Comparison of ENCODE assay signal across 27 mouse cellular contexts in genomic region chr8:90491691-90492090, GRCm38 (mm10).
DNase-seq lines count a peak whose midpoint lies in the region; ATAC-seq and TF ChIP-seq lines count a peak whose summit lies in the region.
"Had no signal": no experiment of that assay in that cellular context is flagged by ENCODE, and none has a peak within 500 bp of the region (broad histone marks: within the 10 kb centered on the region; RNA-seq: fewer than 3 reads in every experiment).

No protein-coding gene starts in this region.

- no peaks in the 10 kb centered on the region for H3K36me3 ChIP-seq in forebrain, embryonic 13.5 days (ENCODE audit: poor library complexity, severe bottlenecking)
- no peaks in the 10 kb centered on the region for H3K36me3 ChIP-seq in forebrain, embryonic 15.5 days
- H3K36me3 ChIP-seq in testis, adult 2 months (ENCODE audit: control insufficient read depth, insufficient read depth, low read length), result no peaks in the 10 kb centered on the region
- H3K36me3 ChIP-seq: embryonic facial prominence, embryonic 13.5 days; heart, embryonic 15.5 days; limb, embryonic 10.5 days had no signal

- no peak overlapping the region for H3K27ac ChIP-seq in forebrain, embryonic 13.5 days
- no peak overlapping the region for H3K27ac ChIP-seq in forebrain, embryonic 15.5 days (replicated peaks)
- peak overlapping the region; percentile 87 for H3K27ac ChIP-seq in layer of hippocampus, adult 2 months
- no peak overlapping the region for H3K27ac ChIP-seq in testis, adult 2 months (ENCODE audit: control insufficient read depth, insufficient read depth, low read depth, low read length)
- H3K27ac ChIP-seq: embryonic facial prominence, embryonic 13.5 days; heart, embryonic 15.5 days; limb, embryonic 10.5 days; macrophage had no signal

- no peak overlapping the region for H3K9ac ChIP-seq in forebrain, embryonic 13.5 days
- no peak overlapping the region for H3K9ac ChIP-seq in forebrain, embryonic 15.5 days (replicated peaks)
- H3K9ac ChIP-seq: embryonic facial prominence, embryonic 13.5 days; heart, embryonic 15.5 days; liver, postnatal 0 days had no signal

- no peaks in the 10 kb centered on the region for H3K9me3 ChIP-seq in forebrain, embryonic 13.5 days (replicated peaks)
- no peaks in the 10 kb centered on the region for H3K9me3 ChIP-seq in forebrain, embryonic 15.5 days
- H3K9me3 ChIP-seq: embryonic facial prominence, embryonic 13.5 days; heart, embryonic 15.5 days; limb, embryonic 10.5 days had no signal

- WGBS in forebrain, embryonic 13.5 days, result 35% methylated on average over 7 of the region's 7 CpGs
- 12% methylated on average over 7 of the region's 7 CpGs for WGBS in forebrain, embryonic 15.5 days

- peaks cover 59% of the 10 kb centered on the region for H3K4me1 ChIP-seq in forebrain, embryonic 13.5 days
- peaks cover 41% of the 10 kb centered on the region for H3K4me1 ChIP-seq in forebrain, embryonic 15.5 days
- H3K4me1 ChIP-seq in testis, adult 2 months (ENCODE audit: control insufficient read depth, insufficient read depth, low read length), result peaks cover 11% of the 10 kb centered on the region

- TF ChIP-seq POLR2A in testis, adult 2 months (IDR thresholded peaks at IDR 0.05; ENCODE audit: control insufficient read depth, low read depth, low read length), result no peak

- 0 out of 2 replicates have a peak overlapping the region, but pooled peaks have one; percentile 36 for H3K4me2 ChIP-seq in forebrain, embryonic 13.5 days
- H3K4me2 ChIP-seq in forebrain, embryonic 15.5 days (replicated peaks), result no peak overlapping the region
- H3K4me2 ChIP-seq: embryonic facial prominence, embryonic 13.5 days had no signal

- no peak for DNase-seq in layer of hippocampus, adult 2 months (ENCODE audit: low spot score in 2 of 2)
- DNase-seq in layer of hippocampus, postnatal 10 days (ENCODE audit: low spot score in 2 of 2), result no peak
- DNase-seq in testis, postnatal 10 days (ENCODE audit: low spot score), result no peak
- DNase-seq in urinary bladder, postnatal 36 days (ENCODE audit: low spot score in 2 of 2), result no peak
- no peak for DNase-seq in thymus, adult 18-20 months
- DNase-seq: adrenal gland, postnatal 10 days; cerebellum, adult 8-10 months; cerebellum, postnatal 36 days; embryo, embryonic 11 days; heart, postnatal 4 days; kidney, adult 18-20 months; kidney, postnatal 4 days; layer of hippocampus, adult 9-11 months; liver, postnatal 0 days; right cerebral cortex, adult 18-20 months; right cerebral cortex, postnatal 4 days; thymus, adult 2 months; thymus, postnatal 4 days had no signal

- no peak for ATAC-seq in forebrain, embryonic 13.5 days
- no peak for ATAC-seq in forebrain, embryonic 15.5 days (replicated peaks)
- ATAC-seq: liver, postnatal 0 days; lung, postnatal 0 days had no signal

- no peak for TF ChIP-seq CTCF in layer of hippocampus, adult 2 months (conservative IDR thresholded peaks at IDR 0.05)
- no peak for TF ChIP-seq CTCF in testis, adult 2 months (IDR thresholded peaks at IDR 0.05; ENCODE audit: control insufficient read depth, insufficient read depth, insufficient replicate concordance, low read depth, low read length)

- no peaks in the 10 kb centered on the region for H3K27me3 ChIP-seq in forebrain, embryonic 13.5 days
- no peaks in the 10 kb centered on the region for H3K27me3 ChIP-seq in forebrain, embryonic 15.5 days
- no peaks in the 10 kb centered on the region for H3K27me3 ChIP-seq in testis, adult 2 months (ENCODE audit: control insufficient read depth, insufficient read depth, low read length)
- H3K27me3 ChIP-seq: heart, embryonic 15.5 days had no signal

- no peak overlapping the region for H3K4me3 ChIP-seq in forebrain, embryonic 13.5 days
- no peak overlapping the region for H3K4me3 ChIP-seq in forebrain, embryonic 15.5 days
- no peak overlapping the region for H3K4me3 ChIP-seq in layer of hippocampus, adult 2 months
- H3K4me3 ChIP-seq in testis, adult 2 months (ENCODE audit: control insufficient read depth, low read depth, low read length), result peak overlapping the region; percentile 75
- H3K4me3 ChIP-seq: embryonic facial prominence, embryonic 13.5 days; erythroblast, embryonic 14.5 days; limb, embryonic 10.5 days had no signal
